Mouse (Mus musculus): ENCODE data around the gene Scn3b. TPM values are rescaled to one million over a fixed set of nuclear protein-coding genes. Genes with fewer than 3 reads are reported as not detected.
A peak's percentile ranks its signal among the peaks of the same experiment; 100 is the strongest.

Gene Scn3b
- polyA plus RNA-seq, 1 experiment from 2014 or later: 9.1 TPM

DNA sequence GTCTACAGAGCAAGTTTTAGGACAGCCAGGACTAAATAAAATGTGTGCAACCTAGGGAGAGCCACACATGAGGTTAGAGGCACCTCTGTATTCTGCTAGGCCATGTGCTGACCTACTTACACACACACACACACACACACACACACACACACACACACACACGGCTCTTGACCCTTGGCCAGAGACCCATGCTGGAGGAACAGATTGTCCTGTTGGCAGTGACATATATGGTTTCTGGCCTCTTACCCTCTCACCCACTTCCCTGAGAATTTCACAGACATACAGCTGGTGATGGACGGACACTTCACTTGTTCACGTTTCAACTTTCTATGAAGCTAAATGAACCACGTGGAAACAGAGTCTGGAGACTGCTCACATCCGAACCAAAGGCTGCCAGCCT lies 49.8 kb downstream of the Scn3b start:
- Histone ChIP-seq H3K9me3 (ENCODE audit: control insufficient read depth, low read length) (no peaks in the 10 kb centered on the region), H3K9ac (ENCODE audit: low read length) (no peak overlapping the region), H3K4me2 (ENCODE audit: low read depth, low read length) (no peak overlapping the region), H3K4me3 (ENCODE audit: low read length) (no peak overlapping the region), H3K27me3 (ENCODE audit: control insufficient read depth, insufficient read depth, low read depth, low read length) (no peaks in the 10 kb centered on the region), H3K4me1 (replicated peaks; ENCODE audit: control insufficient read depth, insufficient read depth, low read length) (peaks cover 26% of the 10 kb centered on the region), H3K36me3 (ENCODE audit: control insufficient read depth, insufficient read depth, low read length) (0 out of 2 replicates have a peak, but pooled peaks cover 2% of the 10 kb centered on the region), H3K27ac (ENCODE audit: low read length) (no peak overlapping the region)
- no peak for ATAC-seq (ENCODE audit: low read depth)
- 79% methylated on average over 5 of the region's 5 CpGs for WGBS

DNA sequence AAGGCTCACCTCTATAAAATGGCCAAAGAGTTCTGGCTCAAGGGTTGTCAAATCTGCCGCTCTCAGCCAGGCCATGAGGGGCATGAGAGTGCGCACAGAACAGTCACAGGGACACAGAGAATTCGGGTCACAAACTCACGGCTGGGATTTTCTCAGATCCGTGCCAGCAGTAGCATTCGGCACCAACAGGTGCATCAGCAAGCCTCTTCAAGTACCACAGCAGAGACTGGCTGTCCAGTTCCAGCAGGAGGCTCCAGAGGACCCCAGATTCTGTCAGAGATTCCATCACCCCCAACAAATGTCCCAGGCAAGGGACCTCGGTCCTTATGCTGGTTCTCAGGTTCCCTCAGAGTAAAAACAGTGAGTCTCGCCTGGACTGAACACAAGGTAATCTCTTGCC lies 51.4 kb downstream of the Scn3b start:
- Histone ChIP-seq H3K4me1 (replicated peaks; ENCODE audit: control insufficient read depth, insufficient read depth, low read length) (peaks cover 28% of the 10 kb centered on the region), H3K9ac (ENCODE audit: low read length) (no peak overlapping the region; the same call in 1 of the 2 replicates), H3K27ac (ENCODE audit: low read length) (peak overlapping the region; percentile 82), H3K4me3 (ENCODE audit: low read length) (no peak overlapping the region), H3K4me2 (ENCODE audit: low read depth, low read length) (peak overlapping the region; percentile 32; the same call in 1 of the 2 replicates), H3K36me3 (ENCODE audit: control insufficient read depth, insufficient read depth, low read length) (no peaks in the 10 kb centered on the region), H3K9me3 (ENCODE audit: control insufficient read depth, low read length) (no peaks in the 10 kb centered on the region), H3K27me3 (ENCODE audit: control insufficient read depth, insufficient read depth, low read depth, low read length) (no peaks in the 10 kb centered on the region)
- 82% methylated on average over 8 of the region's 8 CpGs for WGBS
- ATAC-seq (ENCODE audit: low read depth): no peak

DNA sequence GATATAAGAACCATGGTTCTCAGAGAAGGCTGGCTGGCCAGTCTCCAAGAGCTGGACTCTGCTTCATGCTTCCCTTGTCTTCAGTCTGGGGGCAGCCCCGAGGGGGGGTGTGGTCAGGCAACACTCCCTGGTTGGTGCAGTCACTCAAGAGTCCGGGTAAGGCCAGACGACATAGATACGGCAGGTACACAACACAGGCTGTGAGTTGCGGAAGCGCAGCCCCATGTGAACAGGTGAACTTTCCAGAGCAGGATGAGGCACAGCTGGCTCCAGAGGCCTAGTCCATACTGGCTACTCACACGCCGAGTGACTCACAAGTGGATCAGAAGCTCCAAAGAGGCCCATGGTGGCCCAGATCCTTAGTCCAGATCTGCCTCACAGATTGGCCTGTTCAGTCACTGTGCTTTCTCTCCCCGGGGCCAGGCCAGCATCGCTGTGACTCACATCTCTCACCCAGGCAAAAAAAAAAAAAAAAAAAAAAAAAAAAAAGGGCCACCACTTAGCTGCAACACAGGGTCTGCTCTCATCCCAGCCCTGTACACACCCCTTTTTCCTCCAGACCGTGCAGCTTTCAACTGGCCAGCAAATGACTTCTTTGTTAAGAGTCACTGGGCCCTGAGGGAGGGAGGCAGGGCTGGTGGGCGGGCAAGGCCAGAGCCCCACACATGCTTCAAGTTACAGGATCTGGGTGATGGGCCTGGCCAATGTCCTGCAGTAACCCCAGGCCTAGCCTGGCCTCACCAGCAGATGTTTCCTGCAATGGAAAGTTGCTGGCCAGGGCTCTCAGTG lies 52.1 kb downstream of the Scn3b start:
- Histone ChIP-seq H3K4me1 (replicated peaks; ENCODE audit: control insufficient read depth, insufficient read depth, low read length) (peaks cover 32% of the 10 kb centered on the region), H3K36me3 (ENCODE audit: control insufficient read depth, insufficient read depth, low read length) (no peaks in the 10 kb centered on the region), H3K4me3 (ENCODE audit: low read length) (no peak overlapping the region; the same call in 1 of the 2 replicates), H3K4me2 (ENCODE audit: low read depth, low read length) (peak overlapping the region; percentile 32), H3K9me3 (ENCODE audit: control insufficient read depth, low read length) (no peaks in the 10 kb centered on the region), H3K27me3 (ENCODE audit: control insufficient read depth, insufficient read depth, low read depth, low read length) (no peaks in the 10 kb centered on the region), H3K27ac (ENCODE audit: low read length) (peak overlapping the region; percentile 82), H3K9ac (ENCODE audit: low read length) (peak overlapping the region; percentile 53)
- peak; percentile 91 for ATAC-seq (ENCODE audit: low read depth)
- 33% methylated on average over 12 of the region's 12 CpGs for WGBS

DNA sequence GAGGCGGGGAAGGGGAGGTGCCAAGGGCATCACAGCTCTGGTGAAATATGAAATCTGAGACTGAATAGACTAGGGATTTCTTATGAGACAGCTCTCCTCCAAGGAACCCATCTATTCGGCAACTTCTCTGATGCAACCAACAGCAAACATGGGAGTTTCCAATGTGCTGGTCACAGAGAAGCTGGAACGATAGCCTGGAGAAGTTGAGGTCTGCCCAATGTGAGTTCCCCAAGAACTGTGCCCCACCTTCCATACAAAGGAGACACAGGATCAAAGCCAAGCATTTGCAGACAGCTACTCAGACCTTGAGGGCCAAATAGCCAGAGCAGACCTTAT lies 52.6 kb downstream of the Scn3b start:
- H3K36me3 ChIP-seq (ENCODE audit: control insufficient read depth, insufficient read depth, low read length): no peaks in the 10 kb centered on the region
- H3K4me3 ChIP-seq (ENCODE audit: low read length): no peak overlapping the region
- WGBS: 36% methylated on average over 3 of the region's 3 CpGs
- H3K27ac ChIP-seq (ENCODE audit: low read length): peak overlapping the region; percentile 82
- H3K4me1 ChIP-seq (replicated peaks; ENCODE audit: control insufficient read depth, insufficient read depth, low read length): peaks cover 32% of the 10 kb centered on the region
- H3K9me3 ChIP-seq (ENCODE audit: control insufficient read depth, low read length): no peaks in the 10 kb centered on the region
- no peak overlapping the region for H3K4me2 ChIP-seq (ENCODE audit: low read depth, low read length)
- H3K27me3 ChIP-seq (ENCODE audit: control insufficient read depth, insufficient read depth, low read depth, low read length): no peaks in the 10 kb centered on the region
- no peak overlapping the region for H3K9ac ChIP-seq (ENCODE audit: low read length)
- ATAC-seq (ENCODE audit: low read depth): no peak

DNA sequence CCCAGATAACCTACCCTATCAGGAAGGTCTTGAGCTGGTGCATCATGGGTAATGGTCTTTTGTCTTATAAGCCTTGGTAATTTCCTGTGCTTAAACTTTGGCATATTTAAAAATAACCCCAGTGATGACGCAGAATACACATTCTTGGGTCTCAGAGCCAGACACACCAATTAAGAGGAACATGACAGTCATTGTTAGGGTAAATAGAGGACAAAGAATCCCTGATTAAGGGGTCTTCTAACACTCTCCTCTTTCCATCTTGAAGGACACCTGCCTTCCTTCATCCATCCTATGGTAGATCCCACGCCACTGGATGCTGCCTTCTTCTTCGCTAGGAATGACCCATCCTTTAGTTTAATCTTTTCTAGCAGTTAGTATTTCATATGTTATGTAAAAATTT lies 53.4 kb downstream of the Scn3b start:
- H3K9ac ChIP-seq (ENCODE audit: low read length): no peak overlapping the region
- no peaks in the 10 kb centered on the region for H3K36me3 ChIP-seq (ENCODE audit: control insufficient read depth, insufficient read depth, low read length)
- H3K4me3 ChIP-seq (ENCODE audit: low read length): no peak overlapping the region
- no peak overlapping the region for H3K4me2 ChIP-seq (ENCODE audit: low read depth, low read length)
- 87% methylated on average over 3 of the region's 3 CpGs for WGBS
- no peaks in the 10 kb centered on the region for H3K27me3 ChIP-seq (ENCODE audit: control insufficient read depth, insufficient read depth, low read depth, low read length)
- no peaks in the 10 kb centered on the region for H3K9me3 ChIP-seq (ENCODE audit: control insufficient read depth, low read length)
- no peak for ATAC-seq (ENCODE audit: low read depth)
- H3K27ac ChIP-seq (ENCODE audit: low read length): no peak overlapping the region
- H3K4me1 ChIP-seq (replicated peaks; ENCODE audit: control insufficient read depth, insufficient read depth, low read length): peaks cover 32% of the 10 kb centered on the region

DNA sequence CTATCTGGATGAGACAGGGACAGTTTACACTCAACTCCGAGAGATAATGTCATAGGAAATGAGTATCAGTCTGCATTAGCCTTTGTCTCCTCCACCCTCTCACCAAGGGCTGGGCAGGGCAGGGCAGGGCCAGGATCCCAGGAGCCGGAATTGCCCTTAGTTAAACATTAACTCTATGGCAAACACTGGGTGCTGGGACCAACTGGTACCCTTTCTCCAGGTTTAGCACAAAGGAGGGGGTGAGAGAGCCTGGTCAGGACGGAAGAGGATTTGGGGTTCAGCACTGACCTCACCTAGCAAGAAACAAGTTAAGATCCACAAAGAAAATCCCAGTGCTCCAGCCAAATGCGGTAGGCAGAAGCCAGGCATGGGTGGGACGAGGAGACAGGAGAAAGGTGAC lies 54.2 kb downstream of the Scn3b start:
- Histone ChIP-seq H3K9me3 (ENCODE audit: control insufficient read depth, low read length) (no peaks in the 10 kb centered on the region), H3K36me3 (ENCODE audit: control insufficient read depth, insufficient read depth, low read length) (no peaks in the 10 kb centered on the region), H3K4me1 (replicated peaks; ENCODE audit: control insufficient read depth, insufficient read depth, low read length) (peaks cover 32% of the 10 kb centered on the region), H3K27ac (ENCODE audit: low read length) (0 out of 2 replicates have a peak overlapping the region, but pooled peaks have one; percentile 6), H3K4me3 (ENCODE audit: low read length) (peak overlapping the region; percentile 13; the same call in 1 of the 2 replicates), H3K4me2 (ENCODE audit: low read depth, low read length) (peak overlapping the region; percentile 23; the same call in 1 of the 2 replicates), H3K27me3 (ENCODE audit: control insufficient read depth, insufficient read depth, low read depth, low read length) (no peaks in the 10 kb centered on the region), H3K9ac (ENCODE audit: low read length) (no peak overlapping the region)
- 62% methylated on average over 5 of the region's 5 CpGs for WGBS
- ATAC-seq (ENCODE audit: low read depth): peak; percentile 37

DNA sequence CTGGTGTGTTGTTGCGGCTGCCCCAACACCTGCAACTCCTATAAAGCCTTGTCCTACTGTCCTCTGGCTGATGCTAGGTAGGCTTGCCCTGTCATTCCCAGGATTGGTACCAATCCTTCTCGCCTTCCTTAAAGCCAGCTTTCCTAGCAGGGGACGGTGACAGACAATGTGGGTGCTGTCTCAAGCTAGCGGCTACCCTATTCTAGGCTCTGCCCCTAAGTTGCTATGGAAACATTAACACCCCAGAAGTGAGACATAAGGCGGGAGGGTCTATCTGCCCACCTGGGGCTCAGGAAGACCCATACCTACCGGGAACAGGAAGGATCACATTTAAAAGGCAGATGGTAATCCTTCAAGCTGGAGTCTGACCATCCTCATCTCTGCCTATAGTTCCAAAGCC lies 54.8 kb downstream of the Scn3b start:
- H3K4me3 ChIP-seq (ENCODE audit: low read length): no peak overlapping the region
- H3K4me1 ChIP-seq (replicated peaks; ENCODE audit: control insufficient read depth, insufficient read depth, low read length): peaks cover 32% of the 10 kb centered on the region
- 60% methylated on average over 6 of the region's 6 CpGs for WGBS
- no peak overlapping the region for H3K9ac ChIP-seq (ENCODE audit: low read length)
- no peak overlapping the region for H3K27ac ChIP-seq (ENCODE audit: low read length)
- H3K4me2 ChIP-seq (ENCODE audit: low read depth, low read length): peak overlapping the region; percentile 23; the same call in 1 of the 2 replicates
- no peaks in the 10 kb centered on the region for H3K27me3 ChIP-seq (ENCODE audit: control insufficient read depth, insufficient read depth, low read depth, low read length)
- ATAC-seq (ENCODE audit: low read depth): no peak
- H3K36me3 ChIP-seq (ENCODE audit: control insufficient read depth, insufficient read depth, low read length): no peaks in the 10 kb centered on the region
- no peaks in the 10 kb centered on the region for H3K9me3 ChIP-seq (ENCODE audit: control insufficient read depth, low read length)

DNA sequence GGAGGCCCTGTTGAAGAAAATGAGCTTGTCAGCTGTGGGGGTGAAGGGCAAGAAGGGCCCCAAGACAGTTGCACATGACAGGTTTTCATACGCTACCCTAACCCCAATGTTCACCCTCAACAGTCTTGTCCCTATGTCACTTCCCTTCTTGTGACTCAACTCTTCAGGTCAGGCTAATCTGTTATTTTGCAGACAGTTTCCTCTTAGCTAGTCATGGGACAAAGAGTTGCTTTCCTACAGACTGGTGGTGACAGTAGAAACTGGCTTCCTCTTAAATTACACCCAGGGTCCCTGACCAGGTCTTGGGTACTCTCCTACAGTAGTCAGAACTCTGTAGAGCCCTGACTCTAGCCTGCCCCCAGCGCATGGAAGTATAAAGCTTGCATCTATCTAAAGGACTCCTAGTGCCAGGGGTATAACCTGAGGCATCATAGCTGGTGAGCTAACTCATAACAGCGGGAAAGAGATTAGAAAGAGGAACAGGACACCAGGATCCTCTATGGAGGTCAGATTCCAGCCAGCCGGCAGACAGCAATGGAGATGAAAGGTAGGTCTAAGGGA lies 55.3 kb downstream of the Scn3b start:
- WGBS: 80% methylated on average over 4 of the region's 4 CpGs
- Histone ChIP-seq H3K9ac (ENCODE audit: low read length) (no peak overlapping the region), H3K4me1 (replicated peaks; ENCODE audit: control insufficient read depth, insufficient read depth, low read length) (peaks cover 32% of the 10 kb centered on the region), H3K9me3 (ENCODE audit: control insufficient read depth, low read length) (no peaks in the 10 kb centered on the region), H3K4me3 (ENCODE audit: low read length) (no peak overlapping the region), H3K36me3 (ENCODE audit: control insufficient read depth, insufficient read depth, low read length) (no peaks in the 10 kb centered on the region), H3K27ac (ENCODE audit: low read length) (no peak overlapping the region), H3K4me2 (ENCODE audit: low read depth, low read length) (no peak overlapping the region), H3K27me3 (ENCODE audit: control insufficient read depth, insufficient read depth, low read depth, low read length) (no peaks in the 10 kb centered on the region)
- no peak for ATAC-seq (ENCODE audit: low read depth)

DNA sequence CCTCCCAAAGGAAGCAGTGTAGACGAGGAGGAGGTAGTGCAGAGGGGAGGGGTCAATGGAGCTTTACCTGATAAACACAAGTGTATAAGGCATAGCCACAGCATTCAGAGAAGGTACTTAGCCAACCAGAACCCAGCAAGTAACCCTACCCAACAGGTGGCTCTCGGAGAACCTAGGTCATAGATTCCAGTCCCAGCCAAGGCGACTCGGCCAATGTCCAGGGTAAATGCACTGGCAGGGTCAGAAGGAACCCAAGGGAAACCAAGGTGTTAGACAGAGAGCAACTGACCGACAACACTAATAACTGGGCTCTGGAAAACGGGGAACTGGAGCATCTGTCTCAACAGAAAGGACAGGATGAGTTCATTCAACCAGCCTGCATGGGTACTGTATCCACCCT lies 55.8 kb downstream of the Scn3b start:
- Histone ChIP-seq H3K4me3 (ENCODE audit: low read length) (no peak overlapping the region), H3K4me2 (ENCODE audit: low read depth, low read length) (no peak overlapping the region), H3K27ac (ENCODE audit: low read length) (no peak overlapping the region), H3K9me3 (ENCODE audit: control insufficient read depth, low read length) (no peaks in the 10 kb centered on the region), H3K27me3 (ENCODE audit: control insufficient read depth, insufficient read depth, low read depth, low read length) (no peaks in the 10 kb centered on the region), H3K36me3 (ENCODE audit: control insufficient read depth, insufficient read depth, low read length) (no peaks in the 10 kb centered on the region), H3K4me1 (replicated peaks; ENCODE audit: control insufficient read depth, insufficient read depth, low read length) (peaks cover 32% of the 10 kb centered on the region), H3K9ac (ENCODE audit: low read length) (no peak overlapping the region)
- WGBS: 80% methylated on average over 6 of the region's 6 CpGs
- ATAC-seq (ENCODE audit: low read depth): no peak

All from lung, embryonic 16.5 days (tissue).